Comparison of ENCODE assay signal across 7 mouse cellular contexts in the genomic region with DNA sequence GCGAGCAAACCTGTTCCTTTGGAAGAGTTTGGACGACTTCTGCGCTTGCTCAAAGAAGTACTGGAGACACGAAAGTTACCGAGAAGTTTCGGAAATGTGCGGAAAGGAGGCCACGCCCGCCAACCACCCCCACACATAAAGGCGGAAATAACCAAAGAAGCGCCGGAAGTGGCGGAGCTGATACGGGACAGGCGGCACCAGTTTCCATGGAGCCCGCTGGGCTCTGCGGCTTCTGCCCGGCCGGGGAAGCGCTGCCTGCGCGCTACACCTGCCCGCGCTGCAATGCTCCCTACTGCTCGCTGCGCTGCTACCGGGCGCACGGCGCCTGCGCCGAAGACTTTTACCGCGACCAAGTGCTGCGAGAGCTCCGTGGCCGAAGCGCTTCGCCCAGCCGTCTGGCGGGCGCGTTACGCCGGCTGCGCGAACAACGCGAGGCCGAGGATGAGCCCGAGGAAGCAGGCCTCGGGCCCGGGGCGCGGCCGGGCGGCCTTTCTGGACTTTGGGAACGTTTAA. TPM values are rescaled to one million over a fixed set of nuclear protein-coding genes. Genes with fewer than 3 reads are reported as not detected.
A peak's percentile ranks its signal among the peaks of the same experiment; 100 is the strongest.
DNase-seq lines count a peak whose midpoint lies in the region; ATAC-seq lines count a peak whose summit lies in the region.

TSS of gene Znhit2 (plus strand) at position 172 of the 513 bp plus-strand sequence.

- H3K27ac ChIP-seq in intestine, embryonic 16.5 days (ENCODE audit: low read length): peak within 1 kb of the TSS; percentile 95
- H3K27ac ChIP-seq in midbrain, embryonic 11.5 days (ENCODE audit: low read depth, low read length): peak within 1 kb of the TSS; percentile 92

- H3K36me3 ChIP-seq in intestine, embryonic 16.5 days (ENCODE audit: control insufficient read depth, insufficient read depth, low read length): no peaks in the 10 kb centered on the region
- H3K36me3 ChIP-seq in midbrain, embryonic 11.5 days (ENCODE audit: control insufficient read depth, insufficient read depth, low read length): peaks cover 2% of the 10 kb centered on the region; the same call in 1 of the 2 replicates

- H3K4me1 ChIP-seq in intestine, embryonic 16.5 days (ENCODE audit: control insufficient read depth, insufficient read depth, low read length): peaks cover 32% of the 10 kb centered on the region
- peaks cover 30% of the 10 kb centered on the region for H3K4me1 ChIP-seq in midbrain, embryonic 11.5 days (ENCODE audit: control insufficient read depth, insufficient read depth, low read length)

- H3K9ac ChIP-seq in intestine, embryonic 16.5 days (ENCODE audit: low read depth, low read length): peak within 1 kb of the TSS; percentile 95
- peak within 1 kb of the TSS; percentile 95 for H3K9ac ChIP-seq in midbrain, embryonic 11.5 days (ENCODE audit: low read length)

- intact Hi-C loops in left cerebral cortex, postnatal 36 days (cut with DNase I): no loop called here

- no peaks in the 10 kb centered on the region for H3K9me3 ChIP-seq in intestine, embryonic 16.5 days (ENCODE audit: control insufficient read depth, low read length)
- no peaks in the 10 kb centered on the region for H3K9me3 ChIP-seq in midbrain, embryonic 11.5 days (ENCODE audit: control insufficient read depth, low read length)

- H3K4me3 ChIP-seq in intestine, embryonic 16.5 days (ENCODE audit: low read length): peak within 1 kb of the TSS; percentile 95
- peak within 1 kb of the TSS; percentile 86 for H3K4me3 ChIP-seq in midbrain, embryonic 11.5 days (ENCODE audit: low read depth, low read length)

- ATAC-seq in intestine, embryonic 16.5 days: peak; percentile 71
- ATAC-seq in midbrain, embryonic 11.5 days (ENCODE audit: low FRiP score): peak; percentile 67

- peak within 1 kb of the TSS; percentile 98 for H3K4me2 ChIP-seq in intestine, embryonic 16.5 days (ENCODE audit: low read depth, low read length)
- peak within 1 kb of the TSS; percentile 93 for H3K4me2 ChIP-seq in midbrain, embryonic 11.5 days

- no peaks in the 10 kb centered on the region for H3K27me3 ChIP-seq in intestine, embryonic 16.5 days (replicated peaks; ENCODE audit: control insufficient read depth, insufficient read depth, low read length)
- H3K27me3 ChIP-seq in midbrain, embryonic 11.5 days (ENCODE audit: control insufficient read depth, insufficient read depth, low read length): no peaks in the 10 kb centered on the region

- DNase-seq in adrenal gland, adult 8-10 months: peak; percentile 94
- peak; percentile 89 for DNase-seq in embryo, embryonic 11.5 days (ENCODE audit: low read depth, low spot score)
- DNase-seq in gastrocnemius, postnatal 4 days (ENCODE audit: low spot score in 2 of 2): peak; percentile 75 to 92
- DNase-seq in left cerebral cortex, postnatal 36 days (ENCODE audit: low spot score in 2 of 2): peak; percentile 93 to 94
- peak; percentile 98 for DNase-seq in midbrain, embryonic 11.5 days (ENCODE audit: low spot score, missing footprints)
- peak; percentile 84 for DNase-seq in spleen, adult 12 weeks (ENCODE audit: low spot score)

- WGBS in intestine, embryonic 16.5 days: under 1% methylated on average over 58 of the region's 58 CpGs
- WGBS in midbrain, embryonic 11.5 days: under 1% methylated on average over 58 of the region's 58 CpGs

RNA-seq across cellular contexts. Expression of gene Znhit2, which starts in this region (rescaled TPM):
- total RNA-seq in adrenal gland, adult 8-10 months (2022): 10 to 100 TPM; 31.6 to 43.1 (median 34.6) TPM
- 10 to 100 TPM; 13.2 to 13.4 TPM for total RNA-seq in gastrocnemius, postnatal 4 days (2021)
- polyA plus RNA-seq in intestine, embryonic 16.5 days (2015; fragmentation: Nextera tagmentation; extraction: Ambion mirVana): 27.6 and 29.9 TPM in 2 replicates
- 10 to 100 TPM; 35.5 to 40.7 TPM for total RNA-seq in left cerebral cortex, postnatal 36 days (2021)
- 39.5 and 40.0 TPM in 2 replicates for polyA plus RNA-seq in midbrain, embryonic 11.5 days (2014; fragmentation: Nextera tagmentation; extraction: Ambion mirVana)

Comparison
In these comparisons a context has a peak if more than half of its experiments do, and no peak if none do; other contexts are left out.
1. Peak in every context shown above with its lines: DNase-seq, ATAC-seq, H3K4me3 ChIP-seq and H3K27ac ChIP-seq.